Mouse (Mus musculus) heart, adult 2 months (tissue): Measurements from ENCODE around the gene Ppp2r5a.

Experiments
- CTCF ChIP-seq: fragments of 200-600 bp; IDR thresholded peaks from 2 replicates; pipeline ENCODE4 v1.8.1; 2022; ENCODE audit warnings: antibody characterized with exemption, mild to moderate bottlenecking, moderate library complexity
- EP300 ChIP-seq: fragments of 200-500 bp; IDR thresholded peaks from 2 replicates; pipeline ENCODE4 v1.6.1; 2011; ENCODE audit warnings: low read depth, low read length, control low read depth; ENCODE audit not compliant: insufficient read depth

- TF ChIP-seq EP300, result no peak
- TF ChIP-seq CTCF, result no peak
Observed at GRCm38 (mm10) chr1:191330356-191330755, 72.7 kb downstream of the Ppp2r5a start.
